Mouse (Mus musculus): ENCODE data around the gene Ly6g6d.
"Not testable (repeated sequence)": the region's sequence is repeated elsewhere in the genome, so short reads cannot be mapped to it uniquely, and the experiment has no call there.

Ly6g6d gene

GRCm38 (mm10) chr17:35077786-35078233 lies at the start of gene Ly6g6d:
Ly6g6d (minus strand) TSS chr17:35078065.
- no peak for DNase-seq (ENCODE audit: low spot score in 2 of 2)

- no peak for DNase-seq (ENCODE audit: low spot score in 2 of 2)
These were observed 49.2 kb upstream of the Ly6g6d start for GRCm38 (mm10) chr17:35127017-35127416.

- DNase-seq (ENCODE audit: low spot score in 2 of 2), result peak; percentile 75 to 83
These were observed 48.3 kb upstream of the Ly6g6d start, which contains the start of gene D17H6S53E for GRCm38 (mm10) chr17:35126206-35126611. D17H6S53E (plus strand) TSS chr17:35126373.

GRCm38 (mm10) chr17:35125578-35125977 lies 47.7 kb upstream of the Ly6g6d start:
- DNase-seq (ENCODE audit: low spot score in 2 of 2), result no peak

GRCm38 (mm10) chr17:35125081-35125480 lies 47.2 kb upstream of the Ly6g6d start:
- DNase-seq (ENCODE audit: low spot score in 2 of 2), result no peak

- DNase-seq (ENCODE audit: low spot score in 2 of 2), result not testable (repeated sequence)
These were observed 46.5 kb upstream of the Ly6g6d start for GRCm38 (mm10) chr17:35124261-35124896.

GRCm38 (mm10) chr17:35123287-35123686 lies 45.4 kb upstream of the Ly6g6d start:
- not testable (repeated sequence) for DNase-seq (ENCODE audit: low spot score in 2 of 2)

- DNase-seq (ENCODE audit: low spot score in 2 of 2), result peak in 1 of 2 experiments; percentile 64
These were observed 44.0 kb upstream of the Ly6g6d start, which contains the start of gene Csnk2b for GRCm38 (mm10) chr17:35121871-35122303. Csnk2b (minus strand) TSS chr17:35122053.

- DNase-seq (ENCODE audit: low spot score in 2 of 2), result peak; percentile 89 to 97
These were observed 43.4 kb upstream of the Ly6g6d start, which contains the start of gene Gpank1 for GRCm38 (mm10) chr17:35121143-35121799. Gpank1 (plus strand) TSS chr17:35121455.

GRCm38 (mm10) chr17:35120745-35121142 lies 42.9 kb upstream of the Ly6g6d start:
- DNase-seq (ENCODE audit: low spot score in 2 of 2), result no peak

- peak; percentile 27 to 67 for DNase-seq (ENCODE audit: low spot score in 2 of 2)
These were observed 37.5 kb upstream of the Ly6g6d start, which contains the start of gene Ly6g5b for GRCm38 (mm10) chr17:35115046-35116019. Ly6g5b (minus strand) TSS chr17:35115428.

GRCm38 (mm10) chr17:35111774-35112173 lies 33.9 kb upstream of the Ly6g6d start:
- no peak for DNase-seq (ENCODE audit: low spot score in 2 of 2)

- DNase-seq (ENCODE audit: low spot score in 2 of 2), result no peak
These were observed 30.2 kb upstream of the Ly6g6d start, which contains the start of gene Ly6g5c for GRCm38 (mm10) chr17:35108097-35108496. Ly6g5c (plus strand) TSS chr17:35108279.

GRCm38 (mm10) chr17:35106522-35106921 lies 28.7 kb upstream of the Ly6g6d start:
- no peak for DNase-seq (ENCODE audit: low spot score in 2 of 2)

GRCm38 (mm10) chr17:35105740-35106389 lies 28.0 kb upstream of the Ly6g6d start:
- DNase-seq (ENCODE audit: low spot score in 2 of 2), result peak; percentile 26 to 66

GRCm38 (mm10) chr17:35104754-35105153 lies 26.9 kb upstream of the Ly6g6d start:
- DNase-seq (ENCODE audit: low spot score in 2 of 2), result peak; percentile 36 to 57

- peak in 1 of 2 experiments; percentile 45 for DNase-seq (ENCODE audit: low spot score in 2 of 2)
These were observed 26.2 kb upstream of the Ly6g6d start for GRCm38 (mm10) chr17:35104079-35104478.

GRCm38 (mm10) chr17:35103221-35103690 lies 25.4 kb upstream of the Ly6g6d start:
- DNase-seq (ENCODE audit: low spot score in 2 of 2), result peak; percentile 50 to 52

GRCm38 (mm10) chr17:35102299-35102698 lies 24.4 kb upstream of the Ly6g6d start:
- no peak for DNase-seq (ENCODE audit: low spot score in 2 of 2)

- no peak for DNase-seq (ENCODE audit: low spot score in 2 of 2)
These were observed 23.3 kb upstream of the Ly6g6d start for GRCm38 (mm10) chr17:35101161-35101560.
